Mouse (Mus musculus): ENCODE data around the gene Arhgap15.

GRCm38 (mm10) chr2:44039522-44040203, 291.0 kb downstream of the Arhgap15 start:
- TF ChIP-seq POLR2A (IDR thresholded peaks at IDR 0.05; ENCODE audit: control insufficient read depth in 1 of 2, insufficient read depth in 1 of 2, low read depth in 1 of 2, low read length in 2 of 2, poor library complexity in 1 of 2) (no peak), MAFK (IDR thresholded peaks at IDR 0.05; ENCODE audit: borderline replicate concordance, low read depth, low read length) (no peak), MEF2A (IDR thresholded peaks at IDR 0.05; ENCODE audit: extremely low read depth, insufficient replicate concordance, low read depth, low read length, poor library complexity, severe bottlenecking) (no peak), MYB (IDR thresholded peaks at IDR 0.05; ENCODE audit: low read depth, low read length) (peak; percentile 53; the same call in 1 of the 2 replicates), MAZ (IDR thresholded peaks at IDR 0.05; ENCODE audit: low read depth, low read length) (no peak), EP300 (IDR thresholded peaks at IDR 0.05; ENCODE audit: low read depth in 1 of 2, low read length in 2 of 2) (peak; percentile 92 to 94), ZNF384 (IDR thresholded peaks at IDR 0.05; ENCODE audit: low read depth, low read length) (peak; percentile 83)
